Mouse (Mus musculus) lung, postnatal 10 days (tissue): ENCODE data around the gene Gm5662.
"Not testable (repeated sequence)": the region's sequence is repeated elsewhere in the genome, so short reads cannot be mapped to it uniquely, and the experiment has no call there.

Experiments
- DNase-seq: peaks from one replicate; pipeline ENCODE4 v3.0.0; 2021

The Gm5662 gene

GRCm38 (mm10) chr12:88274400-88274799 is at the start of gene Gm5662:
TSS of gene Gm5662 (minus strand) at chr12:88274500.
- not testable (repeated sequence) for DNase-seq

- not testable (repeated sequence) for DNase-seq
Measured at GRCm38 (mm10) chr12:88323926-88324325, 49.6 kb upstream of the Gm5662 start, which contains the start of gene Gm5039. TSS of gene Gm5039 (minus strand) at chr12:88324026.

GRCm38 (mm10) chr12:88314556-88314955 is 40.3 kb upstream of the Gm5662 start:
- DNase-seq, result no peak

- not testable (repeated sequence) for DNase-seq
Measured at GRCm38 (mm10) chr12:88297171-88297570, 22.9 kb upstream of the Gm5662 start.

- DNase-seq, result not testable (repeated sequence)
Measured at GRCm38 (mm10) chr12:88293082-88293481, 18.8 kb upstream of the Gm5662 start.

- not testable (repeated sequence) for DNase-seq
Measured at GRCm38 (mm10) chr12:88285224-88285623, 10.9 kb upstream of the Gm5662 start.

GRCm38 (mm10) chr12:88257241-88257640 is 17.1 kb downstream of the Gm5662 start:
- DNase-seq, result no peak

- not testable (repeated sequence) for DNase-seq
Measured at GRCm38 (mm10) chr12:88255917-88256316, 18.4 kb downstream of the Gm5662 start.

- not testable (repeated sequence) for DNase-seq
Measured at GRCm38 (mm10) chr12:88250000-88250399, 24.3 kb downstream of the Gm5662 start, which contains the start of gene Gm8332. TSS of gene Gm8332 (minus strand) at chr12:88250100.

GRCm38 (mm10) chr12:88245786-88246185 is 28.5 kb downstream of the Gm5662 start:
- DNase-seq, result not testable (repeated sequence)

- DNase-seq, result not testable (repeated sequence)
Measured at GRCm38 (mm10) chr12:88242940-88243339, 31.4 kb downstream of the Gm5662 start.
